Mouse (Mus musculus) kidney, postnatal 14 days (tissue): ENCODE measurements at regions not wholly inside any gene's neighbourhood (a gene's known extent, or its start where the extent isn't known, plus 50 kb on each side); places are given as distances from the start of the nearest gene placed in this dataset.

ENCODE experiments used
- DNase-seq: peaks from one replicate; pipeline ENCODE4 v3.0.0; 2022; ENCODE audit warnings: mixed read lengths

GRCm38 (mm10) chr14:76819690-76820089 lies 216.9 kb upstream of the Ccdc122 start:
- DNase-seq, result peak; percentile 95

DNA sequence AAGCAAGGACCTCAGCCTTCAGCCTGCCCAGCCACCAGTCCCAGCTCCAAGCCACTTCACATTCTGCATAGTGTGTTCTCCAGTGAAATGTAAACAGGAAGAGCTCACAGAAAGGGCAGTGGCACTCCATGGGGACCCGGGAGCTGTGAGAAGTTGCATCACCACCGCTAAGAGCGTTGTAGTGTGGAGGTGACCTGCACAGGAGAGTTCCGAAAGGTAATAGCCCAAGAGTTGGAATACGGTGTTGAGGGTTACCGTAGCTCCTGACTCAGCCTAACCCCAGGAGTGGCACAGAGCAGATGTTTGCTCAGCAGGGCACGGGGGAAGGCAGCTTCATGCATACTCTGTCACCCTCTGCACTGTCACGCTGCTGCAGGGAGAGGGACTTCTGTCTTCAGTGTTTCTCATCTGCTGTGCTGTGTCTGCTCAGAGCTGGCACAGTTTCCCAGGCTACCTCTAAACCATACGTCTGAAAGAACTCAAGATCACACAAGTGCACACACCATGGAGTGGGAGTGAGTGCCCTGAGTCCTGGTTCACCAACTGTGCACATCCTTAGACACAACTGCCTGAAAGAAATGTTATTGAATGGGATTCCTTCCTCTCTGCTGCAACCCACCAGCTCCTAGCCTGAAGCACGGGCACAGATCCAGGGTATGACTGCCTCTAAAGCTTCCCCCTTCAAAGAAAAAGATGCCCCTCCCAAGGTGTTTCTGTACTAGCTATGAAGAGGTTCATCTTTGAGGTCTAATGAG lies 218.1 kb upstream of the Ccdc122 start:
- peak; percentile 57 for DNase-seq

DNA sequence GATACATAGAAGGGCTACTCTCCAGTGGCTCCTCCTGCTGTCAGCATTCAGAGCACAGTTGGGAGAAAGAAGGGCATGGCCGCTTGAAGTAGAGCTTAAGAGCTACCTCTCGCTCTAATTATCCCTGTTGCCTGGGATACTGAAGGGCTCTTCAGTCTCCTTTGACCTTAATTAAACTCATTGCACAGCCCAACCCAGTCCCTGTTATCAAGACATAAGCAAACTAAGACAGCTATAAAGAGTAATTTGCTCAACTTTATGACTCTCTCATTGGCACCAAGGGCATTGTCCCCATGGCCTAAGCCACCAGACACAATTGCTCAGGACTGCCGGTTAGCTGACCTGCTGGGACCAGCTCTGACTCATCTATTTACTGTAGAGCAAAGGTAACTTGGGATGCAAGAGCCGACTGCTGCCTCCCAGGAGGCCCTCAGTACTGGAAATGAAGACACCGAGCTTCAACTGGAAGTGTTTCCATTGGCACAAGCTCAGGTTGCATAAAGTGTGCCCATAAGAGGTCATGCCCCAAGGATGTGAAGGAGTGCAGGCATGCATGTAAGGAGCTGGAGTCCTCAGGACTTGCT lies 219.3 kb upstream of the Ccdc122 start:
- DNase-seq, result peak; percentile 71

DNA sequence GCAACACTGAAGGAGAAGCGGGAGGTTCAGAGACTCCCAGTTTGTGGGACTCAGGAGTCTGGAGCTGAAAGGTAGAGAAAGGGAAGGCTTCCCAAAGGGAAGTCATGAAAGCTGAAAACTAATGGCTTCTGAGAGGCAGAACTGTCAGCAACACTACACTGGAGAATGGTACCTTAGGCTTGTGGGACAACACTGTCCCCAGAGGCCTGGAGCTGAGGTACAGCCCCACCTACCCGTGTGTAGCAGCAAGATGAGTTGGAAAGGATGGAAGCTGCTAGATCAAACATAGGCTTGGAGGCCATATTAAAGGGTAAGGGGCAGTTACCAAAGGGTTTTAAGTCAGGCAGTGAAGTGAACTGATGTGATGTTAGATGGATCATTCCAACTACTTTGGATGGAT lies 219.9 kb upstream of the Ccdc122 start:
- DNase-seq, result no peak

DNA sequence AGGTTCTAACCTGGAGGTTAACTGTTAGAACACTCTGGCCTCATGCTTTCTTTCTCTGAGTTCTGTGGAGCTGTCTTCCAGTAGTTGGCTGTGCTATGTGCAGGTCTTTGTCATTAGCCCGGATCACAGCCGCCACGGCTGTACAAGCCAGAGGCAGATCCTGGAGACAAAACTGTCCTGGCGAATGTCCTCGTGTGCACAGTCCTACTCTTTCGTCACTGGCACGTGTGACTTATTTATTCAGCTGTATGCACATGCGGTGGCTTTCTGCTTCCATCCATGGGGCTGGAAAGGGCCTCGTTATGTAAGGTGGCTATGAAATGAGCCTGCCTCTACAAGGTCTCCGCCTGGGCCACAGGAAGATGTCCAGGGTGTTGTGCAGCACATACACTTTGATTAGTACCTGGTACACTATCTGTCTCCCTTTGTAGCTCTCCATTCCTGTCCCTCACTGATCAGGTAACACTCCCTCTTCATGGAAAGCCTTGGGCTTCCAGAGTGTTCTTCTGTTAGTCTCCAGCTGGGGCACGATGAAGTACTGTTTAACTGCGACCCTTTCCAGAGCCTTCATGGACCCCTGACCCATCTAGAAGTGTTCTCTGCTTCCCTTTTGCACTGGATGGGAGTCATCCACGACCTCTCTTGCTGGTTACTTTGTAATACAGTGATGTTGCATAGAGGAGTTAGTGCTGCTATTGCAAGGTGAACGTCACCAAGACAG lies 224.3 kb upstream of the Ccdc122 start:
- no peak for DNase-seq

GRCm38 (mm10) chr14:76810697-76811589 lies 225.6 kb upstream of the Ccdc122 start:
- peak; percentile 25 for DNase-seq

- no peak for DNase-seq
Measured at GRCm38 (mm10) chr14:76810041-76810440, 226.5 kb upstream of the Ccdc122 start.

GRCm38 (mm10) chr14:76809411-76809810 lies 227.2 kb upstream of the Ccdc122 start:
- DNase-seq, result no peak

DNA sequence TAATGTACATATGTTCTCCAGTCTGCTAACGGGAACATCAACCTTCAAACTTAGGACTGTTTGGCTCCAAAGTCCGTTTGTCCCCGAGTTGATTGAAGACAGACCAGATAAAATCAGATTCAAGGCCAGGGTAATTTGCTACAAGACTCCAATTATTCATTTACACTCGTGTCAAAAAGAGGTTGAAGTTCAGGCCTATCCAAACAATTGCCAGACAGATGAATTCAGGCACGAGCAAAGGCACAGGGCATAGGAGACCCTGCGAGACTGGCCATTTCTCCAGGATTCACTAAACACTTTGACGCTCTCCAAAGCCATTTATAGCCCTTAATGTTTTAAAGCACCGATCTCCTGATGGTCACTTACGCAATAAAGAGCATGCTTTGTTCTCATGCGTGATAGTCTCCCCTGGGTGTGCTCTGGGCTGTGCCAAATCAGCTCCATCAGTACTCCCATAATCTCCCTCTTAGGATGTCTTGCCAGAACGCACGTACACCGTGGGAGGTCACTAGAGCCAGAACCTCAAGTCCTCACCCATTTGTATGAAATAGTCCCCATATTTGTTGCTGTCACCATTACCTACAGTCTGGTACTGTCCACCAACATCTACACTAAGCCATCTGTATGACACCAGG lies 231.3 kb upstream of the Ccdc122 start:
- DNase-seq, result peak; percentile 61

DNA sequence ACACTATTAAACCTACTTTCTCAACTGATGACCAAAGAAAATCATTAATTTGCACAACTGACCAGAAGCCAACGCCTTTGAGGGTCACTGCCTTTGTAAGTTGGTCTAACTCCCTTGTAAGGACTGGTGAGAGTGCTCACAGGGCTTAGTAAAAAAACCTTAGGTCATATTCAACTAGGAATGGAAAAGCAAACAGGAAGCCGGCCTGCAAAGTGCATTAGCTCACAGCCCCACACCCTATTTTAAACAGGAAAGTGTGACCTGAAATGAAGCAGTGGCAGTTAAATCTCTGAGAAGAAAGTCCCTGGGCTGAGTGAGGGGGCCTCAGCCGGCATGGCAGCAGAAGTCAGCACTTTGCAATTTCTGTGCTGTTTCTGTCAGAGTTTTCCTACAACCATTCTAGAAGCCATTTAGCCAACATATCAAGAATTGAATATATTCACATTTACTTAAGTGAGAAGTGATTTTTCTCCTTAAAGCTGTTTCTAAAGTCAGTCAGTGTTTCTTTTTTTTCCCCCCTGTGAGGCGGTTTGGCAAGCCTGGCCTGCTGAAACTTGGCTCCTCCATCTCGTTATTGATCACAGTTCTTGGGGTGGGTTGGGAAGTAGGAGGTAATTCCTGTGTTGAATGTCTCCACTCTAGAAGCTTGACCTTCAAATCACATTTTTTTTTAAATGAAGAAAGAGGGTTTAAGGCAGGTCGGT lies 232.0 kb upstream of the Ccdc122 start:
- peak; percentile 25 for DNase-seq

- DNase-seq, result no peak
Measured at GRCm38 (mm10) chr14:76800181-76800580, 236.4 kb upstream of the Ccdc122 start.

DNA sequence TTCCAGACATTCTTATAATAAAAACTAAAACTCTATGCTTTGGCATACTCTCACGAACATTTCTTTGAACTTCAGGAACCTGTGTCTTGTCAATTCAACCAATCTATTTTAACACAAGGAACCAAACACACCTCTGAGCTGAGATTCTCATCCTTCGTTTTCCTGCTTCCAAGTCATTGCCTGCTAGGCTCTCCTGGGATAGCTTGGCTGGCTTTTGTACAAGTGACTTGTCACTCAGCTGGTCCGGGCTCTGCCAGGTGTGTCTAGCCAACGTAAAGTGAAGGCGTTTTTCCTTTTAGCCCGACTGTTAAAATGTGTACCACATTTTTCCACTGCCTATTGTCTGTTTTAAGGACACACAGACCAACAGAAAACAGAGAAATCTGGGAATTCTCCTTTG lies 236.8 kb upstream of the Ccdc122 start:
- DNase-seq, result no peak

- DNase-seq, result no peak
Measured at GRCm38 (mm10) chr14:76798925-76799428, 237.6 kb upstream of the Ccdc122 start.

DNA sequence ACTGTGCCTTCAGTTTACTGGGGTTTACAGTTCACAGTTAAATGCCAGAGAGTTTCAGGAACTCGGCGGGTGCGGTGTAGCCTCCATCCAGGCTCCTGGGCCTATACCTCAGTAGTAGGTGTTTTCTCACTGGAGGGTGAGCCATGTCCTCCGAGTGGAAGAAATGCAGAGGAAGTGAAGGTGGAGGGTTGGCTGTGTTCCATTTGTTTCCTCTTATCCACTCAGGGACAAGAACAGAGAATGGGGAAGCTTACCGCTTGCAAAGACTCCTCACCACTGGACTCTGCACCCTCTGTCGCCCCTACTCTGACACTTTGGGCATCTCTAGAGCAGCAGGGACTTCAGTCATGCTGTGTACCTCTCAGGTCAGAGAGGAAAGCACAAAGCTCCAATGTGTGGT lies 238.1 kb upstream of the Ccdc122 start:
- no peak for DNase-seq

GRCm38 (mm10) chr14:76797518-76797917 lies 239.1 kb upstream of the Ccdc122 start:
- no peak for DNase-seq

DNA sequence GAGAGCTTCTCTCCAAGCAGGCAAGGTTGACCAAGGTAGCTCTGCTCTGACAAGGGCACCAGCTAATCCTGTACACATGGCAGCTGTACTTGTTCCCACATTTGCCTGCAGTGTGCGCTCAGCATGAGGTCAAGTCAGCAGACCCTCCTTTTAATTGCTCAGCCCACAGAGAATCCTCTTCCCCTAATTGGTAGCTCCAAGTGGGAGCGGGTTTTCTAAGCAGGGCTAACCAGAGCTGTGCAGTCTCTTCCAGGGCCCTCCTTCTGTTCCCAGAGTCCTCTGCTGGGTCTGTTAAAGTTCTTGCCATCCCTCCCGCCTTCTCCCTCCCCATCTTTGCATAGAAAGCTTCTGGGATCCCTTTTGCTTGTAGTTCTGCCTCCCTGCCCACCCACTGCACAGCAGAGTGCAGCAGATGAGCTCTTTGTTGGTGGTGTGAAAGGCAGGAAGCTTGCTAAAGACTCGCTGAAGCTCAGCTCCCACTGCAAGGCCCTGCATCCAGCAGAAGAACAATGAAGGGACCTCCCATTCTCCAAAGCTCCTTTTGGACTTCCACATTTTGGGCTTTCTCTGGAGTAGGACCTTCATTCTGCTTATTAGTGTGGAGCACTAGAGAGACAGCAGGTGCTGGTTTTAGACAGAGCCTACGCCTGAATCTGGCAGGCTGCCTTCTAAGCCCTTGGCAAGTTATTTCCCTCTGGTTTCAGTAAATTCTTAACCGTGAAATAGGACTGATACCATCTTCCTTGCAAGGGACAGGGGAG lies 235.3 kb upstream of the Serp2 start:
- no peak for DNase-seq

- DNase-seq, result no peak
Measured at GRCm38 (mm10) chr14:76789376-76789775, 232.7 kb upstream of the Serp2 start.

DNA sequence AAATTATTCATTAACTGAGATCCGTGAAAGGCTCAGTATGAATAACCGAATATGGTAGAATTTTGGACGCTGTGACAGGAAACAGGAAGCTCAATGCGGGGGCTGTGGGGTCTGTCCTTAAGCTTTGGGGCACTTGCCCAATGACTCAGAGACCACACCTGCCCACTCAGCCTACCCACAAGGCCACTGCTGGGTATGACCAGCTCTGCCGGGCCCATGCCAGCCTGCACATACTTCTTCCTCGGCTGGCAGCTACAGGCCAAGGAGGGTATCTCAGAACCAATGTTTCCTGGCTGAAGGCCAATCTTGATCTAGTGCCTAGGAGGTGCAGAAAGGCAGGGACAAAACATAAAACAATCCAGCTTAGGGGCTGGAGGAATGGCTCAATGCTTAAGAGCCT lies 230.9 kb upstream of the Serp2 start:
- peak; percentile 63 for DNase-seq

- DNase-seq, result no peak
Measured at GRCm38 (mm10) chr14:76786214-76786613, 229.5 kb upstream of the Serp2 start.

- no peak for DNase-seq
Measured at GRCm38 (mm10) chr14:76781524-76781880, 224.8 kb upstream of the Serp2 start.
